Mouse (Mus musculus) lung, adult 2 months (tissue): ENCODE measurements around the gene Hist1h2an. TPM values are rescaled to one million over a fixed set of nuclear protein-coding genes. Genes with fewer than 3 reads are reported as not detected.
"Not testable (repeated sequence)": the region's sequence is repeated elsewhere in the genome, so short reads cannot be mapped to it uniquely, and the experiment has no call there.

Experiments used
- DNase-seq: peaks from one replicate; pipeline ENCODE4 v3.0.0; 2022
- H3K4me1 ChIP-seq: fragments of 200-500 bp; 2 replicates; pipeline ENCODE4 v1.6.1; 2011; ENCODE audit warnings: low read length; ENCODE audit not compliant: control insufficient read depth, insufficient read depth
- H3K4me3 ChIP-seq: fragments of 200-500 bp; replicated peaks from 2 replicates; pipeline ENCODE3; 2011; ENCODE audit warnings: low read depth, mild to moderate bottlenecking, control low read depth, low read length; ENCODE audit errors: extremely low read depth
- CTCF ChIP-seq: fragments of 200-500 bp; IDR thresholded peaks from 2 replicates; pipeline ENCODE4 v1.5.1; 2011; ENCODE audit warnings: mild to moderate bottlenecking, low read length, control low read depth; ENCODE audit not compliant: insufficient read depth
- POLR2A ChIP-seq: fragments of 200-500 bp; IDR thresholded peaks from 2 replicates; pipeline ENCODE4 v1.6.1; 2011; ENCODE audit warnings: low read depth, mild to moderate bottlenecking, control low read depth, low read length, borderline replicate concordance; ENCODE audit errors: extremely low read depth
- WGBS: fragments of 180-500 bp; shearing (Covaris S2); methylation state at CpG from one replicate; pipeline ENCODE4 v1.1.7; 2018; 5-methylcytosine and 5-hydroxymethylcytosine counted together
- polyA plus RNA-seq: library from polyadenylated mRNA; depleted of rRNA; stranded (reverse); fragments of >200 nt; gene quantifications from 2 replicates; pipeline ENCODE4 v1.2.3, GENCODE M21; 2012; rRNA removed

Gene Hist1h2an
- 1.1 and 1.4 TPM in 2 replicates for polyA plus RNA-seq

DNA sequence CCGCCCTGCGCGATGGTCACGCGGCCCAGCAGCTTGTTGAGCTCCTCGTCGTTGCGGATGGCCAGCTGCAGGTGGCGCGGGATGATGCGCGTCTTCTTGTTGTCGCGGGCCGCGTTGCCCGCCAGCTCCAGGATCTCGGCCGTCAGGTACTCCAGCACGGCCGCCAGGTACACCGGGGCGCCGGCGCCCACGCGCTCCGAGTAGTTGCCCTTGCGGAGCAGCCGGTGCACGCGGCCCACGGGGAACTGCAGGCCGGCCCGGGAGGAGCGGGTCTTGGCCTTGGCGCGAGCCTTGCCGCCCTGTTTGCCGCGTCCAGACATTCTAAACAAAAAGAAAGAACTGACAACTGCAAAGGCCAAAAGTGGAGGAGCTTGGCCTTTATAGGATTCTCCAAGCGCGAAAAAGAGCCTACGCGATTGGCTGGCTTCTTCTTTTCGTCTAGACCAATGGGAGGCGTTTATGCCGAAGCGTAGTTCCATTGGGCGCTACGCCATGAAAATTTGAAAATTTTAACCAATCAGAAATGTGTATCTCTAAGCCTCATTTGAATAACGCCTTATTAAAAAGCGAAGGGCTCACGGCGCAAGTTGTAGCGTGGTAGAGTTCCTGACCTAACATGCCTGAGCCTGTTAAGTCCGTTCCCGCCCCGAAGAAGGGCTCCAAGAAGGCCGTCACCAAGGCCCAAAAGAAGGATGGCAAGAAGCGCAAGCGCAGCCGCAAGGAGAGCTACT, at the start of gene Hist1h2an, which contains the start of gene Hist1h2bp:
Gene Hist1h2an (minus strand): TSS at position 320 of the 731 bp plus-strand sequence.
Gene Hist1h2bp (plus strand): TSS at position 563 of the 731 bp plus-strand sequence.
- DNase-seq: peak; percentile 74
- H3K4me3 ChIP-seq: peak within 1 kb of the TSS; percentile 64
- TF ChIP-seq POLR2A: peak; percentile 44; the same call in 1 of the 2 replicates
- not testable (repeated sequence) for H3K4me1 ChIP-seq
- 1% methylated on average over 43 of the region's 63 CpGs for WGBS

- H3K4me1 ChIP-seq, H3K4me3 ChIP-seq, DNase-seq: not testable (repeated sequence)
- WGBS: no CpG with 5 or more reads among the region's 24 CpGs
Measured at GRCm38 (mm10) chr13:21833461-21833860, 46.4 kb upstream of the Hist1h2an start, which contains the start of the genes Hist1h2ap and Hist1h2br. Gene Hist1h2ap (minus strand): TSS chr13:21833507. Gene Hist1h2br (plus strand): TSS chr13:21833743.

DNA sequence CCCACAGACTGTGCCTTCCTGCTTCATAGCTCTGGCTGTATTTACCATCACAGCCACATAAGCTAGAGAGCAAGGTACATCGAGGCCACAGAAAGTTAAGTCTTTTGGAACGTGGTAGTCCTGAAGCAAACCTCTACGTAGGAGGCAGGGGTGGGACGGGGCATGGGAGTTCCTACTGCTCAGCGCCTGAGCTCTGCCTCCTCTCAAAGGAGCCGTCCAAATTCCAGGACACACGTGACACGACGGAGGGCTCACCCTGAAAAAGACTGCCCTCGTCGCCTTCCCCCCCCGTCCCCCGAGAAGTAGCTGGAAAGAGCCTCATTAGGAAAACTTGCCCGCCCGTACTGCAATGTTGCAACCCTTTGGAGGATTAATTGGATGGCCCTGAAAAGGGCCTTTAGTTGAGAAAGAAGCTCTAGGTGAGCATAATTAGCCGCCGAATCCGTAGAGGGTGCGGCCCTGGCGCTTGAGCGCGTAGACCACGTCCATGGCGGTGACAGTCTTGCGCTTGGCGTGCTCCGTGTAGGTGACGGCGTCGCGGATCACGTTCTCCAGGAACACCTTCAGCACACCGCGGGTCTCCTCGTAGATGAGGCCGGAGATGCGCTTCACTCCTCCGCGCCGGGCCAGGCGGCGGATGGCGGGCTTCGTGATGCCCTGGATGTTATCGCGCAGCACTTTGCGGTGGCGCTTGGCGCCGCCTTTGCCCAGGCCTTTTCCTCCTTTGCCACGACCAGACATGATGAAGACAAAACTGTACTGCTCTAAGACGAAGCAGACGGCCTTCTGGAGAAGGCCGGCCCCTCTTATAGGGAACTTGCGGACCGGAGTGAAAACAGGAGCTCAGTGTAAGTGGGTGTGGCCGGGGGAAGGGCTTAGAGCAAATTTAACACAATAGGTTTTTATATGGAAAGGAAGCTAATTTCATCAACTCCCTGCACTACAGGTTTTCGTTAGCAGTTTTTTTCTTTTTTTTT, 44.7 kb upstream of the Hist1h2an start, which contains the start of gene Hist1h4n:
Gene Hist1h4n (minus strand): TSS at position 779 of the 977 bp plus-strand sequence.
- TF ChIP-seq POLR2A: peak; percentile 41; the same call in 1 of the 2 replicates
- under 1% methylated on average over 27 of the region's 58 CpGs for WGBS
- H3K4me1 ChIP-seq, DNase-seq, H3K4me3 ChIP-seq: not testable (repeated sequence)

- no peaks in the 10 kb centered on the region for H3K4me1 ChIP-seq
- WGBS: 89% methylated on average over 10 of the region's 10 CpGs
- TF ChIP-seq CTCF (no peak), POLR2A (no peak)
- no peak overlapping the region for H3K4me3 ChIP-seq
- no peak for DNase-seq
Measured at GRCm38 (mm10) chr13:21830344-21830743, 43.3 kb upstream of the Hist1h2an start.

DNA sequence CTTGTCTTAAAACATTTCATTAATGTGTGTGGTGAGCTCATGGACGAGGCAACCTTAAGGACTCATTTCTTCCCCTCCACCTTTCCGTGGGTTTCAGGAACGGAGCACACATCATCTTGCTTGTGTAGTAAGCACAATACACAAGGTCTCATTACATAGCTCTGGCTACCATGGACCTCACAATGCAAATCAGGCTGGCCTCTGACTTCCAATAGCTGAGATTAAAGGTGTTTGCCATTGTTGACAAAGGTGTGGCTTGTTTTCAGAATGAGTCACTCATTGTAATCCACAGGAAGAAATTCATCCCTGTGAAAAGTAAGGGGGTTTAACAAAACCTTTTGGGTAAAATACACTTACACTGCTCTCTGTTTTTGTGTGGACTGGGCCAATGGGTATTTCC, 41.5 kb upstream of the Hist1h2an start:
- no peaks in the 10 kb centered on the region for H3K4me1 ChIP-seq
- no peak for DNase-seq
- 81% methylated on average over 3 of the region's 3 CpGs for WGBS
- no peak overlapping the region for H3K4me3 ChIP-seq
- TF ChIP-seq POLR2A (no peak), CTCF (no peak)

GRCm38 (mm10) chr13:21820082-21820890, 33.3 kb upstream of the Hist1h2an start:
- WGBS: 66% methylated on average over 8 of the region's 16 CpGs
- not testable (repeated sequence) for DNase-seq, H3K4me1 ChIP-seq, H3K4me3 ChIP-seq

DNA sequence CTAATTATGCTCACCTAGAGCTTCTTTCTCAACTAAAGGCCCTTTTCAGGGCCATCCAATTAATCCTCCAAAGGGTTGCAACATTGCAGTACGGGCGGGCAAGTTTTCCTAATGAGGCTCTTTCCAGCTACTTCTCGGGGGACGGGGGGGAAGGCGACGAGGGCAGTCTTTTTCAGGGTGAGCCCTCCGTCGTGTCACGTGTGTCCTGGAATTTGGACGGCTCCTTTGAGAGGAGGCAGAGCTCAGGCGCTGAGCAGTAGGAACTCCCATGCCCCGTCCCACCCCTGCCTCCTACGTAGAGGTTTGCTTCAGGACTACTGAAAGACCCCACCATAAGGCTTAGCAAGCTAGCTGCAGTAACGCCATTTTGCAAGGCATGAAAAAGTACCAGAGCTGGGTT, 25.1 kb upstream of the Hist1h2an start:
- under 1% methylated on average over 14 of the region's 14 CpGs for WGBS

DNA sequence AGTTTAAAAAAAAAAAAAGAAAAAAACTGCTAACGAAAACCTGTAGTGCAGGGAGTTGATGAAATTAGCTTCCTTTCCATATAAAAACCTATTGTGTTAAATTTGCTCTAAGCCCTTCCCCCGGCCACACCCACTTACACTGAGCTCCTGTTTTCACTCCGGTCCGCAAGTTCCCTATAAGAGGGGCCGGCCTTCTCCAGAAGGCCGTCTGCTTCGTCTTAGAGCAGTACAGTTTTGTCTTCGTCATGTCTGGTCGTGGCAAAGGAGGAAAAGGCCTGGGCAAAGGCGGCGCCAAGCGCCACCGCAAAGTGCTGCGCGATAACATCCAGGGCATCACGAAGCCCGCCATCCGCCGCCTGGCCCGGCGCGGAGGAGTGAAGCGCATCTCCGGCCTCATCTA, 24.5 kb upstream of the Hist1h2an start, which contains the start of gene Hist1h4m:
Gene Hist1h4m (plus strand): TSS at position 208 of the 400 bp plus-strand sequence.
- peak; percentile 28 for DNase-seq
- WGBS: no CpG with 5 or more reads among the region's 24 CpGs
- not testable (repeated sequence) for H3K4me1 ChIP-seq, H3K4me3 ChIP-seq

More for the DNA sequence above, 25.1 kb upstream of the Hist1h2an start:
- not testable (repeated sequence) for H3K4me3 ChIP-seq, H3K4me1 ChIP-seq, DNase-seq

GRCm38 (mm10) chr13:21811074-21811473, 24.1 kb upstream of the Hist1h2an start:
- WGBS: no CpG with 5 or more reads among the region's 8 CpGs
- not testable (repeated sequence) for DNase-seq

DNA sequence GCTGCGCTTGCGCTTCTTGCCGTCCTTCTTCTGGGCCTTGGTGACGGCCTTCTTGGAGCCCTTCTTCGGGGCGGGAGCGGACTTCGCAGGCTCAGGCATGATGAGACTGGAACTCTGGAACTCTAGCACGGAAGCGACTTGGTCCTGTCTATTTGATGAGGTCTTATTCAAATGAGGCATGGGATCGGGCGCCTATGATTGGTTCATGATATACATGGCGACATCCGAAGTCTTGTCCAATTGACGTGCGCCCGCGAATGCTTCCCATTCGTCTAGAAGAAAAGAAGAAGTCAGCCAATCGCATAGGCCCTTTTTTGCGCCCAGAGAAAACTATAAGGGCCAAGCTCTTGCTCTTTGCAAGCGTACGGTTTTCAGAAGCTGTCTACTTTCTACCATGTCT, 23.1 kb upstream of the Hist1h2an start, which contains the start of the genes Hist1h2bq and Hist1h2ao:
Gene Hist1h2bq (minus strand): TSS at position 125 of the 400 bp plus-strand sequence.
Gene Hist1h2ao (plus strand): TSS at position 393 of the 400 bp plus-strand sequence.
- no CpG with 5 or more reads among the region's 23 CpGs for WGBS
- H3K4me3 ChIP-seq, H3K4me1 ChIP-seq, DNase-seq: not testable (repeated sequence)

More at GRCm38 (mm10) chr13:21811074-21811473, 24.1 kb upstream of the Hist1h2an start:
- H3K4me3 ChIP-seq, H3K4me1 ChIP-seq: not testable (repeated sequence)

GRCm38 (mm10) chr13:21803058-21803457, 16.0 kb upstream of the Hist1h2an start:
- WGBS: no CpG with 5 or more reads among the region's 4 CpGs
- not testable (repeated sequence) for DNase-seq, H3K4me3 ChIP-seq, H3K4me1 ChIP-seq

- not testable (repeated sequence) for DNase-seq, H3K4me1 ChIP-seq, H3K4me3 ChIP-seq
Measured at GRCm38 (mm10) chr13:21797163-21797562, 10.1 kb upstream of the Hist1h2an start.
